Mouse (Mus musculus) kidney, adult 9 months (tissue): ENCODE results near the gene Palld.

Experiments
- DNase-seq: peaks from one replicate; pipeline ENCODE4 v3.0.0; 2022

The Palld gene

GRCm38 (mm10) chr8:61579831-61580230, 322.7 kb downstream of the Palld start:
- no peak for DNase-seq

- no peak for DNase-seq
Measured at GRCm38 (mm10) chr8:61578754-61579153, 323.7 kb downstream of the Palld start.

- peak; percentile 52 for DNase-seq
Measured at GRCm38 (mm10) chr8:61575096-61575653, 327.3 kb downstream of the Palld start.

- peak; percentile 20 for DNase-seq
Measured at GRCm38 (mm10) chr8:61574526-61574925, 328.0 kb downstream of the Palld start.

GRCm38 (mm10) chr8:61573179-61573937, 329.1 kb downstream of the Palld start:
- no peak for DNase-seq

GRCm38 (mm10) chr8:61572697-61573096, 329.8 kb downstream of the Palld start:
- DNase-seq: no peak

GRCm38 (mm10) chr8:61570637-61571036, 331.9 kb downstream of the Palld start:
- DNase-seq: no peak

GRCm38 (mm10) chr8:61569721-61570120, 332.8 kb downstream of the Palld start:
- DNase-seq: no peak

GRCm38 (mm10) chr8:61569211-61569610, 333.3 kb downstream of the Palld start:
- no peak for DNase-seq

GRCm38 (mm10) chr8:61563378-61563777, 339.1 kb downstream of the Palld start:
- DNase-seq: peak; percentile 36

- no peak for DNase-seq
Measured at GRCm38 (mm10) chr8:61562626-61563025, 339.9 kb downstream of the Palld start.

- no peak for DNase-seq
Measured at GRCm38 (mm10) chr8:61561220-61561619, 341.3 kb downstream of the Palld start.

- DNase-seq: peak; percentile 56
Measured at GRCm38 (mm10) chr8:61559979-61560378, 342.5 kb downstream of the Palld start.

GRCm38 (mm10) chr8:61559450-61559849, 343.0 kb downstream of the Palld start:
- no peak for DNase-seq

GRCm38 (mm10) chr8:61558051-61558846, 344.2 kb downstream of the Palld start:
- DNase-seq: peak; percentile 37

- no peak for DNase-seq
Measured at GRCm38 (mm10) chr8:61557036-61557435, 345.5 kb downstream of the Palld start.

GRCm38 (mm10) chr8:61556219-61556618, 346.3 kb downstream of the Palld start:
- DNase-seq: no peak

GRCm38 (mm10) chr8:61555343-61555742, 347.1 kb downstream of the Palld start:
- no peak for DNase-seq

GRCm38 (mm10) chr8:61552755-61553402, 349.6 kb downstream of the Palld start:
- DNase-seq: no peak

GRCm38 (mm10) chr8:61552221-61552620, 350.3 kb downstream of the Palld start:
- DNase-seq: no peak

GRCm38 (mm10) chr8:61550006-61550748, 352.3 kb downstream of the Palld start:
- DNase-seq: no peak

- DNase-seq: no peak
Measured at GRCm38 (mm10) chr8:61549585-61549984, 352.9 kb downstream of the Palld start.
